Mouse (Mus musculus) liver, postnatal 0 days (tissue): ENCODE data around the gene Srebf2. TPM values are rescaled to one million over a fixed set of nuclear protein-coding genes. Genes with fewer than 3 reads are reported as not detected.

ENCODE experiments used
- ATAC-seq: fragments of 200-750 bp; cut with Nextera tagmentation; 2 replicates; pipeline ENCODE4 v1.8.0; 2017; ENCODE audit warnings: mild to moderate bottlenecking, moderate library complexity
- DNase-seq: peaks from one replicate; pipeline ENCODE4 v3.0.0-alpha.2; 2016
- H3K27ac ChIP-seq: fragments of 300-500 bp; sonication (generic); 2 replicates; pipeline ENCODE4 v1.5.1; 2014; ENCODE audit warnings: antibody characterized with exemption, moderate library complexity, mild to moderate bottlenecking, low read depth
- H3K27me3 ChIP-seq: fragments of 300-500 bp; sonication (generic); 2 replicates; pipeline ENCODE4 v1.6.1; 2014; ENCODE audit warnings: low read length, control low read depth, mixed read lengths; ENCODE audit not compliant: insufficient read depth
- H3K36me3 ChIP-seq: fragments of 300-500 bp; sonication (generic); replicated peaks from 2 replicates; pipeline ENCODE4 v1.6.1; 2014; ENCODE audit warnings: mild to moderate bottlenecking, control low read depth, low read length, moderate library complexity, mixed read lengths; ENCODE audit not compliant: insufficient read depth
- H3K4me1 ChIP-seq: fragments of 300-500 bp; sonication (generic); 2 replicates; pipeline ENCODE4 v1.6.1; 2014; ENCODE audit warnings: antibody characterized with exemption, mild to moderate bottlenecking, control low read depth; ENCODE audit not compliant: insufficient read depth
- H3K4me2 ChIP-seq: fragments of 300-500 bp; sonication (generic); 2 replicates; pipeline ENCODE4 v1.6.1; 2014; ENCODE audit warnings: low read depth, mild to moderate bottlenecking, low read length, moderate library complexity, mixed read lengths
- H3K4me3 ChIP-seq: fragments of 300-500 bp; sonication (generic); 2 replicates; pipeline ENCODE4 v1.5.1; 2014; ENCODE audit warnings: low read depth, low read length
- H3K9ac ChIP-seq: fragments of 300-500 bp; sonication (generic); replicated peaks from 2 replicates; pipeline ENCODE4 v1.6.1; 2014; ENCODE audit warnings: mild to moderate bottlenecking, moderate library complexity
- H3K9me3 ChIP-seq: fragments of 300-500 bp; sonication (generic); 2 replicates; pipeline ENCODE4 v1.6.1; 2016; ENCODE audit warnings: mild to moderate bottlenecking, control low read depth, low read length, mixed read lengths
- CTCF ChIP-seq: sonication (generic); IDR thresholded peaks from 2 replicates; pipeline ENCODE4 v1.5.1; 2016; ENCODE audit warnings: antibody characterized with exemption, low read depth
- EP300 ChIP-seq: IDR thresholded peaks from 2 replicates; pipeline ENCODE4 v1.6.1; 2016; ENCODE audit warnings: antibody characterized with exemption, low read depth, mild to moderate bottlenecking
- WGBS: fragments of 180-500 bp; shearing (Covaris S2); extraction: QIAGEN DNeasy Blood & Tissue Kit; methylation state at CpG from one replicate; pipeline ENCODE4 v1.1.7; 2014; ENCODE audit not compliant: insufficient replicate concordance; 5-methylcytosine and 5-hydroxymethylcytosine counted together
- polyA plus RNA-seq: library from polyadenylated mRNA; unstranded; fragments of >200 nt; fragmentation: Nextera tagmentation; extraction: Ambion mirVana; gene quantifications from 2 replicates; pipeline ENCODE4 v1.2.1, GENCODE M21; 2015

Gene Srebf2
- polyA plus RNA-seq, 1 experiment from 2014 or later: 33.6 TPM

- Histone ChIP-seq H3K27ac (no peak overlapping the region), H3K9ac (no peak overlapping the region), H3K4me3 (no peak overlapping the region), H3K27me3 (no peaks in the 10 kb centered on the region), H3K4me1 (peaks cover 2% of the 10 kb centered on the region), H3K9me3 (no peaks in the 10 kb centered on the region), H3K36me3 (peaks cover 63% of the 10 kb centered on the region), H3K4me2 (no peak overlapping the region)
- no peak for DNase-seq
- 84% methylated on average over 8 of the region's 8 CpGs for WGBS
- no peak for ATAC-seq
- TF ChIP-seq EP300: no peak
- no peak for TF ChIP-seq CTCF
Observed at GRCm38 (mm10) chr15:82172648-82173047, 25.7 kb downstream of the Srebf2 start.

GRCm38 (mm10) chr15:82175091-82175490, 28.1 kb downstream of the Srebf2 start:
- no peaks in the 10 kb centered on the region for H3K9me3 ChIP-seq

GRCm38 (mm10) chr15:82177743-82178290, 30.8 kb downstream of the Srebf2 start:
- H3K4me1 ChIP-seq: 0 out of 2 replicates have a peak, but pooled peaks cover 4% of the 10 kb centered on the region
- WGBS: 95% methylated on average over 7 of the region's 7 CpGs
- TF ChIP-seq CTCF (no peak), EP300 (no peak)
- ATAC-seq: no peak
- no peak overlapping the region for H3K4me3 ChIP-seq
- H3K4me2 ChIP-seq: no peak overlapping the region
- H3K36me3 ChIP-seq: peaks cover 83% of the 10 kb centered on the region
- no peak overlapping the region for H3K27ac ChIP-seq
- H3K27me3 ChIP-seq: no peaks in the 10 kb centered on the region
- H3K9me3 ChIP-seq: no peaks in the 10 kb centered on the region
- DNase-seq: no peak
- no peak overlapping the region for H3K9ac ChIP-seq

More at GRCm38 (mm10) chr15:82175091-82175490, 28.1 kb downstream of the Srebf2 start:
- Histone ChIP-seq H3K27ac (no peak overlapping the region), H3K4me3 (no peak overlapping the region), H3K36me3 (peaks cover 84% of the 10 kb centered on the region), H3K9ac (no peak overlapping the region), H3K4me2 (no peak overlapping the region), H3K4me1 (no peaks in the 10 kb centered on the region), H3K27me3 (no peaks in the 10 kb centered on the region)
- TF ChIP-seq EP300: no peak
- ATAC-seq (no peak), DNase-seq (no peak)
- WGBS: 91% methylated on average over 9 of the region's 9 CpGs

GRCm38 (mm10) chr15:82181131-82181530, 34.1 kb downstream of the Srebf2 start:
- Histone ChIP-seq H3K27me3 (no peaks in the 10 kb centered on the region), H3K36me3 (peaks cover 79% of the 10 kb centered on the region), H3K4me3 (no peak overlapping the region), H3K4me2 (peak overlapping the region; percentile 22; the same call in 1 of the 2 replicates), H3K4me1 (peaks cover 33% of the 10 kb centered on the region), H3K9ac (no peak overlapping the region), H3K9me3 (no peaks in the 10 kb centered on the region), H3K27ac (peak overlapping the region; percentile 44; the same call in 1 of the 2 replicates)
- TF ChIP-seq EP300 (peak; percentile 84), CTCF (no peak)
- ATAC-seq (no peak), DNase-seq (no peak)
- WGBS: 51% methylated on average over 5 of the region's 5 CpGs

- DNase-seq (no peak), ATAC-seq (no peak)
- Histone ChIP-seq H3K27me3 (no peaks in the 10 kb centered on the region), H3K9ac (no peak overlapping the region), H3K36me3 (peaks cover 75% of the 10 kb centered on the region), H3K27ac (no peak overlapping the region), H3K4me2 (no peak overlapping the region), H3K4me3 (no peak overlapping the region), H3K9me3 (no peaks in the 10 kb centered on the region), H3K4me1 (peaks cover 42% of the 10 kb centered on the region)
- WGBS: 90% methylated on average over 4 of the region's 4 CpGs
- TF ChIP-seq EP300 (no peak), CTCF (peak; percentile 48)
Observed at GRCm38 (mm10) chr15:82182311-82182710, 35.3 kb downstream of the Srebf2 start.

- ATAC-seq: peak; percentile 48
- no peaks in the 10 kb centered on the region for H3K27me3 ChIP-seq
- H3K4me2 ChIP-seq: peak overlapping the region; percentile 42
- peaks cover 74% of the 10 kb centered on the region for H3K36me3 ChIP-seq
- TF ChIP-seq CTCF (no peak), EP300 (no peak)
- H3K27ac ChIP-seq: peak overlapping the region; percentile 84
- no peaks in the 10 kb centered on the region for H3K9me3 ChIP-seq
- no peak for DNase-seq
- no peak overlapping the region for H3K4me3 ChIP-seq
- peaks cover 42% of the 10 kb centered on the region for H3K4me1 ChIP-seq
- H3K9ac ChIP-seq: peak overlapping the region; percentile 16
- 61% methylated on average over 10 of the region's 10 CpGs for WGBS
Observed at GRCm38 (mm10) chr15:82183596-82183995, 36.6 kb downstream of the Srebf2 start.
